Mouse (Mus musculus) liver, postnatal 0 days (tissue): Measurements from ENCODE around the gene Phactr4.

Source experiments
- CTCF ChIP-seq: sonication (generic); IDR thresholded peaks from 2 replicates; pipeline ENCODE4 v1.5.1; 2016; ENCODE audit warnings: antibody characterized with exemption, low read depth
- EP300 ChIP-seq: IDR thresholded peaks from 2 replicates; pipeline ENCODE4 v1.6.1; 2016; ENCODE audit warnings: antibody characterized with exemption, low read depth, mild to moderate bottlenecking

DNA sequence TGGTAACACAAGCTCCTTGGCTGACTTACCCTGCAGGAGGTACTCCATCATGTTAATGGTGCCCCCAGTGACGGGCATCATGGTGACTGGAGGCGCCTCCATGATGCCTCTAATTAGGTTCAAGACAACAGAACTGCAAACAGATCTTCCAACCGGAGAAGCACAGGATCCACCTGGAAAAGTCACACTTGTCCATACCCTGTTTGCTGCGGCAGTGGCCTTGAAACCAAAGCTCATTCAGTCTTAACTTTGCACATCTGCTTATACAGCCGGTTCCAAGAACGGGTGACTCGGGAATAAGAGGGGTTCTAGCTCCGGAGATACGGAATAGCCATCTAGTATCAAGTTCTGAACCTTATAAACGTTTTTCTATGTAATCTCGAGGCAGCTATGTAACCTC, 40.5 kb upstream of the Phactr4 start:
- no peak for TF ChIP-seq CTCF
- no peak for TF ChIP-seq EP300
